Mouse (Mus musculus) MEL (cell line): ENCODE measurements around the gene U2af1l4. TPM values are rescaled to one million over a fixed set of nuclear protein-coding genes. Genes with fewer than 3 reads are reported as not detected.

ENCODE experiments used
- DNase-seq: peaks from one replicate; pipeline ENCODE4 v3.0.0; 2011; ENCODE audit warnings: low read depth, low spot score
- H3K27ac ChIP-seq: 2 replicates; pipeline ENCODE4 v1.5.1; 2012; ENCODE audit warnings: low read depth, mild to moderate bottlenecking, control low read depth, low read length, moderate library complexity; ENCODE audit not compliant: control insufficient read depth
- H3K27me3 ChIP-seq, 2 experiments: fragments of 150-350 bp in 1 of 2; sonication (generic) in 1 of 2; 2 replicates each; pipeline ENCODE4 v1.6.1; 2012; ENCODE audit warnings: low read length in 2 of 2, mild to moderate bottlenecking in 2 of 2, improper control_type of control experiment in 1 of 2, moderate library complexity in 1 of 2; ENCODE audit not compliant: insufficient read depth in 2 of 2, control insufficient read depth in 1 of 2
- H3K36me3 ChIP-seq, 2 experiments: 2 replicates each; pipeline ENCODE4 v1.6.1; 2012 to 2014; ENCODE audit warnings: low read length in 2 of 2, improper control_type of control experiment in 1 of 2, inconsistent platforms in 1 of 2, mild to moderate bottlenecking in 1 of 2; ENCODE audit not compliant: insufficient read depth in 2 of 2, control insufficient read depth in 1 of 2
- H3K4me1 ChIP-seq, 2 experiments: fragments of 150-350 bp in 1 of 2; sonication (generic) in 1 of 2; 2 replicates each; pipeline ENCODE4 v1.6.1; 2012; ENCODE audit warnings: low read length in 2 of 2, improper control_type of control experiment in 1 of 2, mild to moderate bottlenecking in 1 of 2; ENCODE audit not compliant: insufficient read depth in 2 of 2, control insufficient read depth in 1 of 2
- H3K4me3 ChIP-seq, 2 experiments: fragments of 150-350 bp in 1 of 2; sonication (generic) in 1 of 2; 2 replicates each; pipeline ENCODE4 v1.5.1; 2012; ENCODE audit warnings: low read depth in 2 of 2, low read length in 2 of 2, mild to moderate bottlenecking in 2 of 2, moderate library complexity in 2 of 2, control low read depth in 1 of 2, improper control_type of control experiment in 1 of 2; ENCODE audit not compliant: control insufficient read depth in 1 of 2, insufficient read depth in 1 of 2
- H3K79me2 ChIP-seq: 2 replicates; pipeline ENCODE4 v1.6.1; 2012; ENCODE audit warnings: mild to moderate bottlenecking, low read length, moderate library complexity; ENCODE audit not compliant: control insufficient read depth, poor library complexity, insufficient read depth
- H3K9ac ChIP-seq: 2 replicates; pipeline ENCODE4 v1.6.1; 2012; ENCODE audit warnings: low read depth, mild to moderate bottlenecking, control low read depth, low read length, moderate library complexity; ENCODE audit not compliant: control insufficient read depth, poor library complexity, severe bottlenecking
- H3K9me3 ChIP-seq: fragments of 150-350 bp; sonication (generic); replicated peaks from 2 replicates; pipeline ENCODE4 v1.6.1; 2012; ENCODE audit warnings: mild to moderate bottlenecking, low read length, improper control_type of control experiment, moderate library complexity; ENCODE audit not compliant: insufficient read depth
- CTCF ChIP-seq, 3 experiments: IDR thresholded peaks in 2 of 3; conservative IDR thresholded peaks in 1 of 3; 2 replicates each; pipeline ENCODE4 v1.5.1; 2011 to 2012; ENCODE audit warnings: low read length in 3 of 3, low read depth in 2 of 3, mild to moderate bottlenecking in 2 of 3, improper control_type of control experiment in 1 of 3, inconsistent platforms in 1 of 3, mixed read lengths in 1 of 3, moderate library complexity in 1 of 3; ENCODE audit not compliant: control insufficient read depth in 1 of 3, insufficient read depth in 1 of 3, poor library complexity in 1 of 3, severe bottlenecking in 1 of 3
- JUND ChIP-seq: IDR thresholded peaks from 2 replicates; pipeline ENCODE4 v1.6.1; 2011; ENCODE audit warnings: low read depth, mild to moderate bottlenecking, improper control_type of control experiment, low read length
- MAZ ChIP-seq: IDR thresholded peaks from 2 replicates; pipeline ENCODE4 v1.6.1; 2012; ENCODE audit warnings: low read depth, mild to moderate bottlenecking, inconsistent platforms, low read length, improper control_type of control experiment
- MEF2A ChIP-seq: IDR thresholded peaks from 2 replicates; pipeline ENCODE4 v1.6.1; 2014; ENCODE audit warnings: low read depth, mild to moderate bottlenecking, inconsistent platforms, low read length, improper control_type of control experiment; ENCODE audit not compliant: poor library complexity, insufficient replicate concordance, severe bottlenecking; ENCODE audit errors: extremely low read depth
- POLR2A ChIP-seq, 2 experiments: IDR thresholded peaks; 2 replicates each; pipeline ENCODE4 v1.6.1; 2011 to 2012; ENCODE audit warnings: low read length in 2 of 2, mild to moderate bottlenecking in 2 of 2, control low read depth in 1 of 2, improper control_type of control experiment in 1 of 2, low read depth in 1 of 2, moderate library complexity in 1 of 2; ENCODE audit not compliant: control insufficient read depth in 1 of 2, insufficient read depth in 1 of 2, poor library complexity in 1 of 2
- POLR2AphosphoS5 ChIP-seq: IDR thresholded peaks from 2 replicates; pipeline ENCODE4 v1.6.1; 2012; ENCODE audit warnings: low read depth, borderline replicate concordance, mild to moderate bottlenecking, inconsistent platforms, low read length, moderate library complexity, mixed read lengths
- RAD21 ChIP-seq: IDR thresholded peaks from 2 replicates; pipeline ENCODE4 v1.6.1; 2011; ENCODE audit warnings: mild to moderate bottlenecking, low read depth, low read length, improper control_type of control experiment
- RCOR1 ChIP-seq: IDR thresholded peaks from 2 replicates; pipeline ENCODE4 v1.6.1; 2012; ENCODE audit warnings: low read depth, mild to moderate bottlenecking, inconsistent platforms, low read length, improper control_type of control experiment
- SMC3 ChIP-seq: IDR thresholded peaks from 2 replicates; pipeline ENCODE4 v1.6.1; 2011; ENCODE audit warnings: low read depth, low read length, improper control_type of control experiment
- UBTF ChIP-seq: IDR thresholded peaks from 2 replicates; pipeline ENCODE4 v1.6.1; 2012; ENCODE audit warnings: low read depth, mild to moderate bottlenecking, inconsistent platforms, low read length, improper control_type of control experiment, moderate library complexity, borderline replicate concordance; ENCODE audit not compliant: insufficient read depth
- USF2 ChIP-seq, 2 experiments: IDR thresholded peaks; 2 replicates each; pipeline ENCODE4 v1.6.1; 2011 to 2012; ENCODE audit warnings: improper control_type of control experiment in 2 of 2, low read length in 2 of 2, borderline replicate concordance in 1 of 2, inconsistent platforms in 1 of 2, low read depth in 1 of 2, mild to moderate bottlenecking in 1 of 2; ENCODE audit not compliant: insufficient read depth in 1 of 2
- ZC3H11A ChIP-seq: IDR thresholded peaks from 2 replicates; pipeline ENCODE4 v1.6.1; 2012; ENCODE audit warnings: low read depth, mild to moderate bottlenecking, inconsistent platforms, low read length, improper control_type of control experiment
- polyA plus RNA-seq, 2 experiments: library from polyadenylated mRNA; stranded (reverse) in 1 of 2; unstranded in 1 of 2; fragments of >175 nt in 1 of 2; fragments of >200 nt in 1 of 2; gene quantifications; 2 replicates each; pipeline versions ENCODE4 v1.2.1 to v1.2.4; 2012; ENCODE audit warnings: low replicate concordance in 2 of 2, low read depth in 1 of 2; ENCODE audit not compliant: insufficient read length in 2 of 2, insufficient read depth in 1 of 2, missing spikeins in 1 of 2
- total RNA-seq: library from RNA; depleted of rRNA; stranded (reverse); fragments of 300-350 nt; gene quantifications from 2 replicates; pipeline ENCODE4 v1.2.3, GENCODE M21; 2012

U2af1l4 gene
- total and polyA plus RNA-seq, 3 experiments: 72.5 to 74.2 TPM; not detected in 1

GRCm38 (mm10) chr7:30604424-30604823, 41.3 kb downstream of the U2af1l4 start:
- Histone ChIP-seq H3K9me3 (no peaks in the 10 kb centered on the region), H3K4me3 (no peak overlapping the region), H3K27me3 (no peaks in the 10 kb centered on the region), H3K9ac (no peak overlapping the region), H3K4me1 (peaks cover 0 to 3% of the 10 kb centered on the region in 2 experiments; a peak in 1 of 4 replicates), H3K79me2 (no peaks in the 10 kb centered on the region; the same call in 1 of the 2 replicates), H3K36me3 (no peaks in the 10 kb centered on the region), H3K27ac (no peak overlapping the region)
- DNase-seq: no peak
- TF ChIP-seq MEF2A: no peak
- TF ChIP-seq CTCF (IDR thresholded peaks at IDR 0.05 in 2 of 3, conservative IDR thresholded peaks at IDR 0.05 in 1 of 3; ENCODE audit: control insufficient read depth in 1 of 3, insufficient read depth in 1 of 3, low read depth in 2 of 3, low read length in 3 of 3, poor library complexity in 1 of 3, severe bottlenecking in 1 of 3): no peak
- TF ChIP-seq POLR2AphosphoS5: no peak
- no peak for TF ChIP-seq UBTF
- TF ChIP-seq JUND: no peak

GRCm38 (mm10) chr7:30604944-30605343, 41.8 kb downstream of the U2af1l4 start:
- DNase-seq: no peak
- H3K4me3 ChIP-seq: no peak overlapping the region
- no peaks in the 10 kb centered on the region for H3K9me3 ChIP-seq
- no peak overlapping the region for H3K9ac ChIP-seq
- H3K79me2 ChIP-seq: no peaks in the 10 kb centered on the region; the same call in 1 of the 2 replicates
- no peaks in the 10 kb centered on the region for H3K27me3 ChIP-seq
- no peak overlapping the region for H3K27ac ChIP-seq
- H3K36me3 ChIP-seq: no peaks in the 10 kb centered on the region
- peaks cover 0 to 3% of the 10 kb centered on the region in 2 experiments; a peak in 1 of 4 replicates for H3K4me1 ChIP-seq
- no peak for TF ChIP-seq USF2 (IDR thresholded peaks at IDR 0.05; ENCODE audit: borderline replicate concordance in 1 of 2, insufficient read depth in 1 of 2, low read depth in 1 of 2, low read length in 2 of 2)
- no peak for TF ChIP-seq POLR2A (IDR thresholded peaks at IDR 0.05; ENCODE audit: control insufficient read depth in 1 of 2, insufficient read depth in 1 of 2, low read depth in 1 of 2, low read length in 2 of 2, poor library complexity in 1 of 2)
- TF ChIP-seq ZC3H11A: no peak

GRCm38 (mm10) chr7:30607706-30608309, 44.7 kb downstream of the U2af1l4 start:
- Histone ChIP-seq H3K4me3 (no peak overlapping the region), H3K9me3 (no peaks in the 10 kb centered on the region), H3K36me3 (no peaks in the 10 kb centered on the region), H3K9ac (no peak overlapping the region), H3K27ac (no peak overlapping the region), H3K27me3 (no peaks in the 10 kb centered on the region), H3K4me1 (no peaks in the 10 kb centered on the region), H3K79me2 (no peaks in the 10 kb centered on the region)
- DNase-seq: peak; percentile 73
- TF ChIP-seq RAD21 (peak; percentile 67), CTCF (IDR thresholded peaks at IDR 0.05 in 2 of 3, conservative IDR thresholded peaks at IDR 0.05 in 1 of 3; ENCODE audit: control insufficient read depth in 1 of 3, insufficient read depth in 1 of 3, low read depth in 2 of 3, low read length in 3 of 3, poor library complexity in 1 of 3, severe bottlenecking in 1 of 3) (peak; percentile 70 to 83 (median 70)), RCOR1 (no peak), SMC3 (peak; percentile 72), MAZ (peak; percentile 66; the same call in 1 of the 2 replicates), ZC3H11A (peak; percentile 61)
